Mouse (Mus musculus) cerebellum, postnatal 36 days (tissue): Measurements from ENCODE around the gene Sulf2.

Source experiments
- DNase-seq, 2 experiments: peaks; one replicate each; pipeline ENCODE4 v3.0.0; 2021 to 2022; ENCODE audit warnings: mixed read lengths in 2 of 2

Sulf2 gene

DNA sequence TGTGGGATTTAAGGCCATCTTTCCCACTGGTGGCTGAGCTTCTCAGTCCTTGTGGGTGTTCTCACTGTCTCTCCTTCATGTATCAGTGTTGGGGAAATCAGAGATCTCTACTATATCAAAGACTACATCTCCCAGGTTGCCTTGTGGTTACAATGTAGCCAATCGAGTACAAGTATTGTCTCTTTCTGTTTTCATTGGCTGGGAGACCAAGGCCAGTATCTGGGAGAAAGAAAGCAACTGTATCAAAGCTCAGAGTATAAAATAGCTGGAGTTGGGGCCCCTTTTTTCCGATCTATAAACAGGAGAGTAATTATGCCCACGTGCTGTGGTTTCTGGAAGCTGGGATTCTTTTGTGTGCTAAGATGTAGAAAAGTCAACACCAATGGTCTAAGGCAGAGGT, 19.7 kb upstream of the Sulf2 start:
- no peak for DNase-seq

GRCm38 (mm10) chr2:166173169-166173568, 17.7 kb upstream of the Sulf2 start:
- no peak for DNase-seq

DNA sequence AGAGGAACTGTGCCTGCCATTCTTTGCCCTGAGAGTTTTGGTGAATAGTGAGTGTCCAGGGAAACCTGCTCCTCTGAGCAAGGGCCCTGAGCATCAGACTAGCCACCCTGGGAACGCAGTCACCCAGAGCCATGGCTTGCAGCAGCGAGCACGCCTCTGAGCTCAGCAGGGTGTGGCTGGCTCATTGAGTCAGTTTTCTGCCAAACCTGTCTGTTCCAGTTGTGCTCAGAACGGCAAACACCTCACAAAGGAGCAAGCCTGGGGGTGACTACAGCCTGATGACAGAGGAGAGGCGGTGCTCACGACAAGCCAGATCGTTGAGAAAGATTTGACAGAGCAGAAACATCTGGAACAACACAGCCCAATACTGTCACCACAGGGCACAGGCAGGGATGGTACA, 14.7 kb upstream of the Sulf2 start:
- DNase-seq = no peak

DNA sequence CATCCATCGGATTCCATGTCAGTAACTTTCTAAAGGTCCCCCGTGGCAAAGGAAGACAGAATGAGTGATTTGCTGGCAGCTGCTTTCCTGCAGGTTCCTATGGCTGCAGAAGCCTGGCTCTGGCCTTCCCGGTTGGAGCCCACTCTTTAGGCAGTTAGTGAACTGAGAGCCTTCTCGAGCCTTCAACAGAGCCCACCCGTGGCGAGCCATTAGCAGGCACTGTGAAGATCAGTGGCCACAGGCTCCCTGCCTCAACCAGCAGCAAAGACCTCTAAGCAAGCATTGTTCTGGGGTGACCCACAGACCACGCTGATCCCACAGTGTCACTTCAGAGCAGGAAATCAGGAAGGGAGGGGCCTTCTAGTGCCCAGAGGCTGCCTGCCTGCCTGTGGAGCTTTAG, 13.4 kb upstream of the Sulf2 start:
- no peak for DNase-seq

DNA sequence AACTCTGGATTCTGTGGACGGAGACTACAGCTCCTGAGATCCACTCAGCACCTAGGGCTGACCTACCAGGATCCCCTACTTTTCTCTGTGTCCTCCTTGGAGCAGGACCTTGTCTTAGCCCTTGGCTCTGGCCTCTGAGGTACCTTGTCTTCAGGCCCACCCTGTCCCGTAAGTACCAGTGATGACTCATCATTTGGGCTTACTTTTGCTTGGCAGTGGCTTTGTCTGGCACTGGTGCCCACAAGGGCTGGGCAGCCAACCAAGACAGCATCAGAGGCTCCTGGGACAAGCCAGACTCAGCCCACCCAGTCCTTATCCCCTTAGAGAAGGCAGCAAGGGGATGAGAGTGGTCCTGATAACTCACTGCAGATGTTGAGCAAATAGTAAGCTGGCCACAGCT, 11.9 kb upstream of the Sulf2 start:
- no peak for DNase-seq

GRCm38 (mm10) chr2:166165396-166165795, 9.9 kb upstream of the Sulf2 start:
- DNase-seq = no peak

DNA sequence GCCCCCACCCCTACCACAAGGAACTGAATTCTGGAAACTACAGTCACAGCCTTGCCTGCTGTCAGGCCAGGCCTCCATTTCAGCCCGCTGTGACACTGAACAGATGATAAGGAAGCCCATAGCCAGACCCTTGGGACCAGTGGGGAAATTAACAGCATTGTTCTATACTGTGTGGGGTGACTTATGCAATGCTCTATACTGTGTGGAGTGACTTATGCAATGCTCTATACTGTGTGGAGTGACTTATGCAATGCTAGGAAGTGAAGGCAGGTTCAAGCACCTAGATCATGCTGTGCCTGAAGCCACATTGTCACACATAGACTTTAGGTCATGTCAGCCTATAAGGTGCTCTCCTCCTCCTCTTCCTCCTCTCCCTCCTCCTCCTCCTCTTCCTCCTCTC, 9.1 kb upstream of the Sulf2 start:
- no peak for DNase-seq

GRCm38 (mm10) chr2:166163917-166164316, 8.5 kb upstream of the Sulf2 start:
- no peak for DNase-seq

DNA sequence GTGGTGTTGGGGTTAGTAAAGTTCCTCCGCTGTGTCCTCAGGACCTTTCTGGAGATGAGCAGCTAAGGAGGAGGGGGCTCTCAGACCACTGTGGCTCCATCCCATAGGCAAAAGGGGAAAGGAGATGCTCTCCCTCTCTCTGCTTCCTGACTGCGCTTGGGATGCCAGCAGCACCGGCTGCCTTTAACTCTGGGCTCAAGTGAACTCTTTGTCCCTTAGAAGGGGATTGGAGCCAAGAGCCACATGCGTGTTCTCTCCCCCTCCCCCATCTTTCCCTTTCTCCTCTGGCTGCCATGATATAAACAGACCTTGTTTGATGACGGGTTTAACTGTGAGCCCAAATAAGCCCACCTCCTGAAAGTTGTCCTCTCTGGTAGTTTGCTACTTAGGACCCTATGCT, 7.8 kb upstream of the Sulf2 start:
- DNase-seq = no peak

- DNase-seq = no peak
These were observed 6.7 kb upstream of the Sulf2 start for GRCm38 (mm10) chr2:166162160-166162559.

DNA sequence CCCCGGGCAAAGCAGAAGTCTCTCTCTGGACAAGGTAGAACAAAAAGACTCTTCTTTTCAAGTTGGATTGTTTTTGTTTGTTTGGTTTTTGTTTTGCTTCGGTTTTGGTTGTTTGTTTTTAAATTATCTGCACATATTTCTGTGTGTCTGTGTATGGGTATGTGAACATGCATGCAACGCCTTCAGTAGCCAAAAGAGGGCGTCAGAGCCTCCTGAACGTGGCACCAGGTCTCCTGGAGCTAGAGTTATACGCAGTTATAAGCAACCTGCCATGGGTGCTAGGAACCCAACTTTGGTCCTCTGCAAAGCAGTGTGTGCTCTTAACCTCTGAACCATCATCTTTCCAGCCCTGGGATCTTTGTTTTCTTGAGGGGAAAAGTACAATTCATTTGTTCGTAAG, 3.8 kb upstream of the Sulf2 start:
- no peak for DNase-seq

DNA sequence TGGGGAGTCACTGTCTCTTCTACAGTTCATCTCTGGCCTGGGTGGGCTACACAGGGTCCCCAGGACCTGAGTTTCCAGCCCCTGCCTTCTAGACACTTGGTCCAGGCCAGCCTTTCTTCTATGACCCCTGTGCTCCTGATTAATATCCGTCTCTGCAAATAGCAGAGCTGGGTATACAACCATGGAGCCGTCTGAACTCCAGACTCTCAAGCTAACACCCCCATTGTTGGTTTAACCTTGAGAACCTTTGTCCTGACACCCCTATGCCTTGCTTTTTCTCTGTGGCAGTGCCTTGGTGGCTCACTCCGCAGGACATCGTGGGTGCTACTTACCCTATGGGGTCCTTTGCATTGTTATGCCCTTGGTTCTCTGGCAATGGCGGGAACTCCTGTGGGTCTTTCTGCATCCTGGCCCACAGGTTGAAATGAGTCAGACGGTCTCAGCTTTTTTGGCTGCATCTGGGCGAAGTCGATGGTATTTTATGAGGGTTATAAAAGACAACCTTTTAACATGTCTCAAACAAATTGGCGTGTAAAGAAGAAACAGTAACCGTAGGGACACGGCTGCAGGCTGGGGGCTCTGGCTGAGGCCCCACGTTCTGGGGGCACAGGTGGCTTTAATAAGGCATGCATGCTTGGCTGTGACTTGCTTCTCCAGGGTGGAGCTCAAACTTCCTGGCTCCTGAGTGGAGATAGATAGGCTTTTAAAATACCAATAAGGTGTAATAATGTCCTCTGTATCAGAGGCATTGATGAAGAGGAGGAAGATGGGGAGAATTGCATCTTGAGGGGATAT, 2.5 kb upstream of the Sulf2 start:
- DNase-seq = no peak

- DNase-seq = no peak
These were observed 1.7 kb upstream of the Sulf2 start for GRCm38 (mm10) chr2:166157144-166157543.

- DNase-seq = no peak
These were observed 659 bp upstream of the Sulf2 start for GRCm38 (mm10) chr2:166156122-166156521.

- DNase-seq = peak in 1 of 2 experiments; percentile 14
These were observed 562 bp downstream of the Sulf2 start for GRCm38 (mm10) chr2:166154749-166155453.

DNA sequence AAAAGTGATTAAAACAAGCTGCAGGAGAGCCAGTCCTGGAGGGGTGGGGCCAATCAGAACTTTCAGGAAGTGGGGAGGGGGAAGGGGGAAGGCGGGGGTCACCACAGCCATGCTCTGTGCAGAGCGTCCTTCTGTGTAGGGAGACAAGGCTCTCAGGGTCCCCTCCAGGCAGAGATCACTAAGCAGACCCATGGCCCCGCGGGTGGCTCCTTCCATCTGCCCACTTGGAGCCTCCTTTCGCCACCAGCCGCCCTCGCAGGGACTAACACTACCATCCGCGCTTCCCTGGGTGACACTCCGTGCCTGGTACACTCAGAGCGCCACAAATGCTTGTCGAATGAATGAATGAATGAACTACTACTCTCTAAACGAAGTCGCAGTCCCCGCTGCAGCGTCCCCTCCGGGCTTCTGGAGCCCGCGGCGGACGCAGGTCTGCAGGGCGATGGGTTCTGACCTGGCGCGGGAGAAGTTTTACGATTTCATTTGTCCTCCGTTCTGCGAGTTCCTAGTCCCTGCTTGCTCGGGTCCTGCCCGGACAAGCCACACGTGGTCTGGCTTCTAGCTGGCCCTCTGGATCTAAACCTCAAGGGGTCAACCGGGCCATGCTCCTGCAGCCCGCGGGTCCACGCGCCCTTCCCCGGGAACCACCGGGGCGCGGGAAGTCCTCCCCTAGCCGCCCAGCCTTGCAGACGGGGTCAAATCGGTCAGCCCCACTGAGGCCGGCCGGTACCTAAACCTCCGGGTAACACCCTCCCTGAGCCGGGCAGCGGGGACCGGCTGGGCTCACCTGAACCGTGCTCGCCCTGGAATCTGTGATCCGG, 1.4 kb downstream of the Sulf2 start:
- peak in 1 of 2 experiments; percentile 12 for DNase-seq

DNA sequence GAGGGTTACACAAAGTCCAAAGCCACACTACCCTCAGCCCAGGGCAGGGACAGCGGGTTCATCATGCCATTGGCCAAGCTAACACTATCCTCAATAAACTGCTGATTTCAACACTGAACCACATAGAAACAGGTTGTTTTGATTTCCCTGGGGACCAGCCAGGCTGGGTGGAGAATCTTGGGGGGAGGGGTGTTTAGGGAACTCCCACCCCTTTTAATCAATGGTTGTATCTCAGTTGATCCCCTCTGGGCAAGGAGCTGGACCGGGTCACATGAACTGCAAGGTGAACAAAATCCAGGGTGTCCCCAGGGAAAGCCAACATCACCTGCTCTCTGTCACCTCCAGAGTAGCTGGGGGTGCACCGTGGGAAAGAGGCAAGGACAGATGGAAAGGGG, 2.1 kb downstream of the Sulf2 start:
- no peak for DNase-seq

- no peak for DNase-seq
These were observed 2.6 kb downstream of the Sulf2 start for GRCm38 (mm10) chr2:166152734-166153398.

GRCm38 (mm10) chr2:166151510-166152473, 3.7 kb downstream of the Sulf2 start:
- DNase-seq = peak; percentile 55 to 63

- no peak for DNase-seq
These were observed 4.9 kb downstream of the Sulf2 start for GRCm38 (mm10) chr2:166150584-166150983.

GRCm38 (mm10) chr2:166149482-166149881, 6.0 kb downstream of the Sulf2 start:
- no peak for DNase-seq
